Mouse (Mus musculus): ENCODE data around the gene Bod1l.

DNA sequence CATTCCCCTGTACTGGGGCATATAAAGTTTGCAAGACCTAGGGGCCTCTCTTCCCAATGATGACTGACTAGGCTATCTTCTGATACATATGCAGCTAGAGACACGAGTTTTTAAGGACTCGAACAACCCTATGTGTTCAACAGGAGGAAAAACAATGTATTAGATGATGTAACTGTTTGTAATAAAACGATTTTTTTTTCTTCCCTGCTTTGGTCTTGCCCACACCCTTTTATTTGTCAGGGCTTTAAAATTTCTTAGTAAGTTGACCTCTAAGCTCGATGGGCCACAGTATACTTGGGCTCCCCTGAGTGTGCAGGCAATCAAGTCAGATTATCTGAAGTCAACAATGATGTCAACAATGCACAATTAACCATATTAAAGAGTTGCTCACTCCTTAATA is 87.7 kb downstream of the Bod1l start:
- no peak for TF ChIP-seq CTCF (IDR thresholded peaks at IDR 0.05; ENCODE audit: control insufficient read depth, insufficient read depth, insufficient replicate concordance, low read depth, low read length)
- TF ChIP-seq POLR2A (IDR thresholded peaks at IDR 0.05; ENCODE audit: control insufficient read depth, low read depth, low read length) = no peak
